Mouse (Mus musculus): ENCODE measurements around the gene Rraga.

GRCm38 (mm10) chr4:86555035-86555707, 20.3 kb upstream of the Rraga start:
- no peak for TF ChIP-seq CTCF (IDR thresholded peaks at IDR 0.05; ENCODE audit: insufficient read depth, low read depth, low read length)
- no peak for TF ChIP-seq POLR2A (IDR thresholded peaks at IDR 0.05; ENCODE audit: insufficient read depth, low read depth, low read length)
